Mouse (Mus musculus) liver, embryonic 16.5 days (tissue): ENCODE data around the gene Tcte1. TPM values are rescaled to one million over a fixed set of nuclear protein-coding genes. Genes with fewer than 3 reads are reported as not detected.
A peak's percentile ranks its signal among the peaks of the same experiment; 100 is the strongest.

Experiments
- ATAC-seq: fragments of 200-750 bp; cut with Nextera tagmentation; 2 replicates; pipeline ENCODE4 v1.8.0; 2017; ENCODE audit warnings: low read depth, mild to moderate bottlenecking, moderate number of reproducible peaks, moderate library complexity
- H3K27ac ChIP-seq: fragments of 300-500 bp; sonication (generic); 2 replicates; pipeline ENCODE4 v1.5.1; 2014; ENCODE audit warnings: mild to moderate bottlenecking, low read length
- H3K27me3 ChIP-seq: fragments of 300-500 bp; sonication (generic); 2 replicates; pipeline ENCODE4 v1.6.1; 2014; ENCODE audit warnings: low read depth, low read length, mixed read lengths; ENCODE audit not compliant: control insufficient read depth, insufficient read depth
- H3K36me3 ChIP-seq: fragments of 300-500 bp; sonication (generic); 2 replicates; pipeline ENCODE4 v1.6.1; 2014; ENCODE audit warnings: mild to moderate bottlenecking; ENCODE audit not compliant: control insufficient read depth, insufficient read depth
- H3K4me1 ChIP-seq: fragments of 300-500 bp; sonication (generic); 2 replicates; pipeline ENCODE4 v1.6.1; 2014; ENCODE audit warnings: low read depth, low read length, mixed read lengths; ENCODE audit not compliant: control insufficient read depth
- H3K4me2 ChIP-seq: fragments of 300-500 bp; sonication (generic); 2 replicates; pipeline ENCODE4 v1.6.1; 2014; ENCODE audit warnings: low read depth, low read length, mixed read lengths
- H3K4me3 ChIP-seq: fragments of 300-500 bp; sonication (generic); 2 replicates; pipeline ENCODE4 v1.5.1; 2014; ENCODE audit warnings: low read depth, mild to moderate bottlenecking, low read length
- H3K9ac ChIP-seq: fragments of 300-500 bp; sonication (generic); 2 replicates; pipeline ENCODE4 v1.6.1; 2014; ENCODE audit warnings: low read depth, low read length
- H3K9me3 ChIP-seq: fragments of 300-500 bp; sonication (generic); replicated peaks from 2 replicates; pipeline ENCODE4 v1.6.1; 2016; ENCODE audit warnings: low read length; ENCODE audit not compliant: control insufficient read depth
- WGBS: fragments of 180-500 bp; shearing (Covaris S2); extraction: QIAGEN DNeasy Blood & Tissue Kit; methylation state at CpG from one replicate; pipeline ENCODE4 v1.1.7; 2014; ENCODE audit not compliant: insufficient replicate concordance; 5-methylcytosine and 5-hydroxymethylcytosine counted together
- polyA plus RNA-seq: library from polyadenylated mRNA; unstranded; fragments of >200 nt; fragmentation: Nextera tagmentation; extraction: Ambion mirVana; gene quantifications from 2 replicates; pipeline ENCODE4 v1.2.1, GENCODE M21; 2015

Gene Tcte1
- polyA plus RNA-seq, 1 experiment from 2014 or later: not detected

GRCm38 (mm10) chr17:45563655-45564530 lies 40.7 kb downstream of the Tcte1 start, which contains the start of gene Slc35b2:
Slc35b2 (plus strand) TSS chr17:45563874.
- Histone ChIP-seq H3K36me3 (peaks cover 23% of the 10 kb centered on the region), H3K9me3 (no peaks in the 10 kb centered on the region), H3K4me3 (peak within 1 kb of the TSS; percentile 69), H3K4me1 (peaks cover 16% of the 10 kb centered on the region), H3K27me3 (no peaks in the 10 kb centered on the region), H3K9ac (peak within 1 kb of the TSS; percentile 77), H3K4me2 (peak within 1 kb of the TSS; percentile 77), H3K27ac (peak within 1 kb of the TSS; percentile 39; the same call in 1 of the 2 replicates)
- ATAC-seq: peak; percentile 86
- 0% methylated on average over 46 of the region's 61 CpGs for WGBS

DNA sequence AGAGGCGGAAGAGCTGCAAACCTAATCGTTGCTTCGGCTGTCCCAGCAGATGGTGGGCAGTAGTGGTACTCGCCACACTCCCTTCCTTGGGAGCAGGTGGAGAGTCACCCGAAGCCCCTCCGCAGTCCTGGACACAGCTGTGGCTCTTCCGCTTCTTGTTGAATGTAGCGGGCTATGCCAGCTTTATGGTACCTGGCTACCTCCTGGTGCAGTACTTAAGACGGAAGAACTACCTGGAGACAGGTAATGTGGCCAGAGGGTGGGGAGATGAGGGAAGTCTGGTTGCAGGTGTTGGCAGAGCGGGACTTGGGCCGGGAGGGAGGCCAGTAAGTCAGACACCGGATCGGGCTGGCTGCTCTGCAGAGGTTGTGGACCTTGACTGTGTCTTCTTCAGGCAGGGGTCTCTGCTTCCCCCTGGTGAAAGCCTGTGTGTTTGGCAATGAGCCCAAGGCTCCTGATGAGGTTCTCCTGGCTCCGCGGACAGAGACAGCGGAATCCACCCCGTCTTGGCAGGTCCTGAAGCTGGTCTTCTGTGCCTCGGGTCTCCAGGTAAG lies 41.4 kb downstream of the Tcte1 start:
- 18% methylated on average over 18 of the region's 18 CpGs for WGBS
- H3K9ac ChIP-seq: peak overlapping the region; percentile 77
- H3K27me3 ChIP-seq: no peaks in the 10 kb centered on the region
- H3K36me3 ChIP-seq: peaks cover 30% of the 10 kb centered on the region
- no peak for ATAC-seq
- peak overlapping the region; percentile 39; the same call in 1 of the 2 replicates for H3K27ac ChIP-seq
- no peaks in the 10 kb centered on the region for H3K9me3 ChIP-seq
- H3K4me3 ChIP-seq: peak overlapping the region; percentile 69
- peaks cover 16% of the 10 kb centered on the region for H3K4me1 ChIP-seq
- peak overlapping the region; percentile 77 for H3K4me2 ChIP-seq

GRCm38 (mm10) chr17:45565103-45565502 lies 41.9 kb downstream of the Tcte1 start:
- H3K27ac ChIP-seq: no peak overlapping the region
- peaks cover 35% of the 10 kb centered on the region for H3K36me3 ChIP-seq
- 92% methylated on average over 11 of the region's 11 CpGs for WGBS
- H3K4me3 ChIP-seq: peak overlapping the region; percentile 69
- no peaks in the 10 kb centered on the region for H3K27me3 ChIP-seq
- ATAC-seq: no peak
- H3K4me2 ChIP-seq: peak overlapping the region; percentile 77
- H3K4me1 ChIP-seq: peaks cover 18% of the 10 kb centered on the region
- peak overlapping the region; percentile 77; the same call in 1 of the 2 replicates for H3K9ac ChIP-seq
- no peaks in the 10 kb centered on the region for H3K9me3 ChIP-seq

DNA sequence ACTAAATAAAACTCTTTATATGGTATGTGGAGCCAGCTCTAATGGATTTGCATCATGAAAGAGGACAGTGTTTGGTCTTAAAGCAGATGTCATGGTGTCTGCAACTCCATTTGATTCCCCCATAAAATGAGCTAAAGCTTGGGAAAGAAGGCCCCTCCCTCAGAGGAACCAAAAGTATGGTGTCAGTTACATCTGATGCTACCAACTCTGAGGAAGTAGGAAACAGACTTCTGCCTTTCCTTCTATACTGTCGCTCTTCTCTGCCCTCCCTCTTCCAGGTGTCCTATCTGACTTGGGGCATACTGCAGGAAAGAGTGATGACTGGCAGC lies 42.8 kb downstream of the Tcte1 start:
- no peak overlapping the region for H3K4me2 ChIP-seq
- no peak overlapping the region for H3K4me3 ChIP-seq
- H3K9me3 ChIP-seq: no peaks in the 10 kb centered on the region
- peaks cover 20% of the 10 kb centered on the region for H3K4me1 ChIP-seq
- H3K9ac ChIP-seq: no peak overlapping the region
- 46% methylated on average over 1 of the region's 1 CpGs for WGBS
- no peaks in the 10 kb centered on the region for H3K27me3 ChIP-seq
- peaks cover 44% of the 10 kb centered on the region for H3K36me3 ChIP-seq
- H3K27ac ChIP-seq: no peak overlapping the region
- ATAC-seq: no peak

GRCm38 (mm10) chr17:45566360-45567161 lies 43.3 kb downstream of the Tcte1 start:
- Histone ChIP-seq H3K4me3 (no peak overlapping the region), H3K27ac (no peak overlapping the region), H3K36me3 (peaks cover 50% of the 10 kb centered on the region), H3K4me2 (no peak overlapping the region), H3K9ac (no peak overlapping the region), H3K4me1 (peaks cover 23% of the 10 kb centered on the region), H3K9me3 (no peaks in the 10 kb centered on the region), H3K27me3 (no peaks in the 10 kb centered on the region)
- WGBS: 60% methylated on average over 18 of the region's 18 CpGs
- no peak for ATAC-seq

DNA sequence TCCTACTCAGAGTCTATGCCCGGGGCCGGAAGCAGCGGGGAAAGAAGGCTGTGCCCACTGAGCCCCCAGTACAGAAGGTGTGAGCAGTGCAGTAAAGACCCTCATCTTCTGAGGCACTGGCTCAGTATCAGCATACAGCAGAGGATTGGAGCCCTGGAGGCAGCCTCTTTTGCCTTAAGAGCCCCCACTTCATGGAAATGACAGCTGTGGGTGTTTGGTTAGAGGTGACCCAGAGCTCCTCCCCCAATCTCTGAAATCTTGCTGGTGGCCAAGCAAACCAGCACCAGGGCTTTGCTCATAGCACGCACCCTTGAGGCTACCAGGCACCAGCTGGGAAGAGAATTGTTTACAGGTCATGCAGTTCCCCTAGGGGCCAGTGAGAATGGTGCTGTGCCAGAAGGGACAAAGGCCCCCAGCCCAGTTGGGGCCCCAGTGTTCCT lies 43.9 kb downstream of the Tcte1 start:
- no peak overlapping the region for H3K9ac ChIP-seq
- no peaks in the 10 kb centered on the region for H3K27me3 ChIP-seq
- H3K4me1 ChIP-seq: peaks cover 23% of the 10 kb centered on the region
- no peak for ATAC-seq
- H3K4me2 ChIP-seq: no peak overlapping the region
- 40% methylated on average over 4 of the region's 4 CpGs for WGBS
- H3K9me3 ChIP-seq: no peaks in the 10 kb centered on the region
- peaks cover 52% of the 10 kb centered on the region for H3K36me3 ChIP-seq
- no peak overlapping the region for H3K27ac ChIP-seq
- no peak overlapping the region for H3K4me3 ChIP-seq

GRCm38 (mm10) chr17:45568990-45569389 lies 45.8 kb downstream of the Tcte1 start:
- no peak overlapping the region for H3K27ac ChIP-seq
- peaks cover 27% of the 10 kb centered on the region for H3K4me1 ChIP-seq
- no peak overlapping the region for H3K4me3 ChIP-seq
- ATAC-seq: no peak
- H3K4me2 ChIP-seq: no peak overlapping the region
- H3K9me3 ChIP-seq: no peaks in the 10 kb centered on the region
- H3K36me3 ChIP-seq: peaks cover 52% of the 10 kb centered on the region
- 85% methylated on average over 12 of the region's 12 CpGs for WGBS
- H3K27me3 ChIP-seq: no peaks in the 10 kb centered on the region
- H3K9ac ChIP-seq: no peak overlapping the region

GRCm38 (mm10) chr17:45569999-45570398 lies 46.8 kb downstream of the Tcte1 start:
- ATAC-seq: no peak
- Histone ChIP-seq H3K27me3 (no peaks in the 10 kb centered on the region), H3K4me1 (peaks cover 29% of the 10 kb centered on the region), H3K9ac (no peak overlapping the region), H3K4me2 (no peak overlapping the region), H3K4me3 (no peak overlapping the region), H3K36me3 (peaks cover 52% of the 10 kb centered on the region), H3K27ac (no peak overlapping the region), H3K9me3 (no peaks in the 10 kb centered on the region)
- WGBS: 69% methylated on average over 4 of the region's 4 CpGs
